Mouse (Mus musculus) C2C12 (cell line): Measurements from ENCODE around the gene Cfap99.

Experiments
- CTCF ChIP-seq: IDR thresholded peaks from one replicate; pipeline ENCODE4 v1.5.1; 2011; ENCODE audit not compliant: control insufficient read depth, insufficient read depth, insufficient read length
- FOSL1 ChIP-seq: IDR thresholded peaks from one replicate; pipeline ENCODE4 v1.8.0; 2011; ENCODE audit warnings: mild to moderate bottlenecking, low read length; ENCODE audit not compliant: poor library complexity, insufficient read depth, severe bottlenecking

GRCm38 (mm10) chr5:34334081-34334480, 45.7 kb downstream of the Cfap99 start:
- TF ChIP-seq CTCF (no peak), FOSL1 (no peak)
